Mouse (Mus musculus) cerebellum, adult 2 months (tissue): Measurements from ENCODE around the gene Dmrta1.
"Not testable (repeated sequence)": the region's sequence is repeated elsewhere in the genome, so short reads cannot be mapped to it uniquely, and the experiment has no call there.

ENCODE experiments used
- CTCF ChIP-seq: fragments of 200-500 bp; IDR thresholded peaks from 2 replicates; pipeline ENCODE4 v1.5.1; 2011; ENCODE audit warnings: low read depth, mild to moderate bottlenecking, control low read depth, low read length, moderate library complexity, borderline replicate concordance; ENCODE audit not compliant: insufficient read depth
- POLR2A ChIP-seq: fragments of 200-500 bp; IDR thresholded peaks from 2 replicates; pipeline ENCODE4 v1.6.1; 2011; ENCODE audit warnings: low read length, control low read depth, borderline replicate concordance; ENCODE audit not compliant: insufficient read depth

DNA sequence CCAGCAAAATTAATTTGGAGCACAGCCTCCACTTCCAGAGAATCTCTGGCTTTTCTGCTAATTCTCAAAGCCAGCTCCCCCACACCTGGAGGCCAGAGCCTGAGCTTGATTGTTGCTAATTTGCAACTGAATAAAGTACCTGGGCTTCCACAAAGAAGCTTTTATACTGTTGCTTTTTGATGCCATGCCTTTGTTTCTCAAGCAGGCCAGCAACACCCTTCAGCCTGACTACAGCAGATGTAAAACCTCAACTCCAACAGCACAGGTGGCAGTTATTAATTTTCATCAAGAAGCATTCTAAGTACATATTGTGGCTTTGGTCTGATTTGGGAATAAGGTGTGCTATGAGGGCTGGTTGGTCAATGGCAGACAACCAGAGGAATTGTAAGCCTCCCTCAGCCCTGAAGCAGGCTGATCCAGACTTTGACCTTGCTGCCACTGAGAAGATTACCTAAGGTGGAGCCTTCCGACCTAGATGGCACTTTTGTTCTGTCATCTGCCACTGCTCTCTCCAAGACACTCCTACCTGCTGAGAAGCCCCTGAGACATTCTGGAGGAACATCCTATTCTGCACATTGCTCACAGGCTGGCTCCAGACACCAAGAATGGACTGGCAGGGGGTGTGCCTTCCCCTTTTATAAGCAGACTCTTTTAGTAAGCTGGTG lies 44.4 kb downstream of the Dmrta1 start:
- TF ChIP-seq POLR2A, CTCF: not testable (repeated sequence)
